In genomic region chr10:74933548-74934190, GRCm38 (mm10) we compare ENCODE assay signal across 16 mouse cellular contexts. TPM values are rescaled to one million over a fixed set of nuclear protein-coding genes. Genes with fewer than 3 reads are reported as not detected.
DNase-seq lines count a peak whose midpoint lies in the region; ATAC-seq lines count a peak whose summit lies in the region.
"Had no signal": no experiment of that assay in that cellular context is flagged by ENCODE, and none has a peak within 500 bp of the region (broad histone marks: within the 10 kb centered on the region; RNA-seq: fewer than 3 reads in every experiment).

No protein-coding gene starts in this region.

- ATAC-seq in heart, embryonic 12.5 days (ENCODE audit: insufficient number of reproducible peaks, low FRiP score) = no peak
- no peak for ATAC-seq in megakaryocyte, adult 5-6 weeks (ENCODE audit: poor library complexity, severe bottlenecking)
- peak; percentile 77 for ATAC-seq in forebrain, embryonic 16.5 days
- ATAC-seq: liver, embryonic 12.5 days had no signal

- 0 out of 2 replicates have a peak, but pooled peaks cover 3% of the 10 kb centered on the region for H3K27me3 ChIP-seq in heart, embryonic 12.5 days (replicated peaks)
- H3K27me3 ChIP-seq in megakaryocyte, embryonic 14.5 days (replicated peaks) = peaks cover 37% of the 10 kb centered on the region
- no peaks in the 10 kb centered on the region for H3K27me3 ChIP-seq in forebrain, embryonic 16.5 days (replicated peaks; ENCODE audit: control insufficient read depth, insufficient read depth, low read length)
- H3K27me3 ChIP-seq: liver, embryonic 12.5 days had no signal

- no peaks in the 10 kb centered on the region for H3K4me1 ChIP-seq in heart, embryonic 12.5 days (replicated peaks)
- H3K4me1 ChIP-seq in megakaryocyte, embryonic 14.5 days = peaks cover 84% of the 10 kb centered on the region
- H3K4me1 ChIP-seq in forebrain, embryonic 16.5 days (replicated peaks; ENCODE audit: control insufficient read depth, insufficient read depth, low read length) = peaks cover 7% of the 10 kb centered on the region
- H3K4me1 ChIP-seq: liver, embryonic 12.5 days had no signal

- no peak overlapping the region for H3K9ac ChIP-seq in heart, embryonic 12.5 days
- no peak overlapping the region for H3K9ac ChIP-seq in forebrain, embryonic 16.5 days (replicated peaks; ENCODE audit: low read depth, low read length)
- H3K9ac ChIP-seq: hindbrain, embryonic 13.5 days; liver, embryonic 12.5 days had no signal

- no peaks in the 10 kb centered on the region for H3K9me3 ChIP-seq in heart, embryonic 12.5 days (replicated peaks)
- H3K9me3 ChIP-seq in megakaryocyte, embryonic 14.5 days = no peaks in the 10 kb centered on the region
- no peaks in the 10 kb centered on the region for H3K9me3 ChIP-seq in forebrain, embryonic 16.5 days (ENCODE audit: control insufficient read depth, low read length)
- H3K9me3 ChIP-seq: hindbrain, embryonic 13.5 days; liver, embryonic 12.5 days had no signal

- no peaks in the 10 kb centered on the region for H3K36me3 ChIP-seq in heart, embryonic 12.5 days
- H3K36me3 ChIP-seq in megakaryocyte, embryonic 14.5 days (replicated peaks; ENCODE audit: low read length) = no peaks in the 10 kb centered on the region
- no peaks in the 10 kb centered on the region for H3K36me3 ChIP-seq in forebrain, embryonic 16.5 days (ENCODE audit: control insufficient read depth, insufficient read depth)
- H3K36me3 ChIP-seq: hindbrain, embryonic 13.5 days; liver, embryonic 12.5 days had no signal

- WGBS in heart, embryonic 12.5 days = 78% methylated on average over 19 of the region's 19 CpGs
- WGBS in forebrain, embryonic 16.5 days = 49% methylated on average over 19 of the region's 19 CpGs

- H3K4me2 ChIP-seq in heart, embryonic 12.5 days = no peak overlapping the region
- no peak overlapping the region for H3K4me2 ChIP-seq in forebrain, embryonic 16.5 days (ENCODE audit: low read length)
- H3K4me2 ChIP-seq: heart, embryonic 11.5 days; hindbrain, embryonic 13.5 days; liver, embryonic 12.5 days had no signal

- no peak overlapping the region for H3K4me3 ChIP-seq in heart, embryonic 12.5 days
- H3K4me3 ChIP-seq in megakaryocyte, embryonic 14.5 days (replicated peaks) = peak overlapping the region; percentile 51
- H3K4me3 ChIP-seq in forebrain, embryonic 16.5 days (replicated peaks; ENCODE audit: low read length) = no peak overlapping the region
- H3K4me3 ChIP-seq: erythroblast, embryonic 14.5 days; gastrocnemius, adult 2 months; hindbrain, embryonic 13.5 days; liver, embryonic 12.5 days had no signal

- H3K27ac ChIP-seq in heart, embryonic 12.5 days (ENCODE audit: poor library complexity, severe bottlenecking) = no peak overlapping the region
- no peak overlapping the region; the same call in 1 of the 2 replicates for H3K27ac ChIP-seq in forebrain, embryonic 16.5 days (ENCODE audit: low read length)
- H3K27ac ChIP-seq: gastrocnemius, adult 2 months; hindbrain, embryonic 13.5 days; liver, embryonic 12.5 days; macrophage had no signal

- peak; percentile 1 for DNase-seq in heart, postnatal 4 days
- peak; percentile 54 for DNase-seq in brain, adult 2 months (ENCODE audit: low read depth, low spot score)
- DNase-seq in urinary bladder, adult 2 months (ENCODE audit: low spot score) = no peak
- DNase-seq in embryo, embryonic 9.5 days (ENCODE audit: extremely low spot score) = no peak
- DNase-seq: gastrocnemius, adult 2 months; kidney, postnatal 25 days; spleen, adult 18-20 months had no signal

RNA-seq across cellular contexts. Expression of gene Gnaz, which starts 33.3 kb away (rescaled TPM):
- total RNA-seq in heart, postnatal 4 days (2021) = 1 to 10 TPM in 1 of 2 experiments, under 1 TPM in 1; 0.83 to 1.4 TPM
- 1.2 and 1.6 TPM in 2 replicates for polyA plus RNA-seq in heart, embryonic 12.5 days (2016; fragmentation: Nextera tagmentation; extraction: Ambion mirVana)
- 224 and 350 TPM in 2 replicates for polyA plus RNA-seq in megakaryocyte, embryonic 14.5 days (2012; ENCODE audit: insufficient read depth, low replicate concordance)
- 0.11 TPM in 1 of 2 replicates, not detected in the other for total RNA-seq in megakaryocyte, adult 5-6 weeks (2015)
- total RNA-seq in megakaryocyte, adult 5-6 weeks (2017) = 0.18 TPM in 1 of 2 replicates, not detected in the other
- polyA plus RNA-seq in forebrain, embryonic 16.5 days (2015; fragmentation: Nextera tagmentation; extraction: Ambion mirVana) = 43.9 and 54.3 TPM in 2 replicates
- polyA plus RNA-seq in urinary bladder, adult 2 months (2012; rRNA removed) = 10.8 and 14.1 TPM in 2 replicates

Comparison
In these comparisons a context has a peak if more than half of its experiments do, and no peak if none do; other contexts are left out.
1. DNase-seq: peak in heart, postnatal 4 days (single experiment) and brain, adult 2 months (single experiment); none in urinary bladder, adult 2 months (single experiment) and embryo, embryonic 9.5 days (single experiment).